Mouse (Mus musculus) kidney, embryonic 16.5 days (tissue): ENCODE measurements around the gene Il22ra1. TPM values are rescaled to one million over a fixed set of nuclear protein-coding genes. Genes with fewer than 3 reads are reported as not detected.

Experiments
- ATAC-seq: fragments of 200-750 bp; cut with Nextera tagmentation; 2 replicates; pipeline ENCODE4 v1.8.0; 2017; ENCODE audit warnings: moderate TSS enrichment; ENCODE audit not compliant: low FRiP score, low TSS enrichment
- H3K27ac ChIP-seq: fragments of 300-500 bp; sonication (generic); 2 replicates; pipeline ENCODE4 v1.5.1; 2014; ENCODE audit warnings: low read length
- H3K27me3 ChIP-seq: fragments of 300-500 bp; sonication (generic); 2 replicates; pipeline ENCODE4 v1.6.1; 2014; ENCODE audit warnings: low read length, control low read depth, mixed read lengths; ENCODE audit not compliant: insufficient read depth
- H3K36me3 ChIP-seq: fragments of 300-500 bp; sonication (generic); 2 replicates; pipeline ENCODE4 v1.6.1; 2014; ENCODE audit warnings: low read length, control low read depth, mixed read lengths; ENCODE audit not compliant: insufficient read depth
- H3K4me1 ChIP-seq: fragments of 300-500 bp; sonication (generic); 2 replicates; pipeline ENCODE4 v1.6.1; 2014; ENCODE audit warnings: low read length, control low read depth, mixed read lengths; ENCODE audit not compliant: insufficient read depth
- H3K4me2 ChIP-seq: fragments of 300-500 bp; sonication (generic); replicated peaks from 2 replicates; pipeline ENCODE4 v1.6.1; 2014; ENCODE audit warnings: low read depth, low read length
- H3K4me3 ChIP-seq: fragments of 300-500 bp; sonication (generic); 2 replicates; pipeline ENCODE4 v1.5.1; 2014; ENCODE audit warnings: mild to moderate bottlenecking, low read length
- H3K9ac ChIP-seq: fragments of 300-500 bp; sonication (generic); replicated peaks from 2 replicates; pipeline ENCODE4 v1.6.1; 2014; ENCODE audit warnings: low read length
- H3K9me3 ChIP-seq: fragments of 300-500 bp; sonication (generic); 2 replicates; pipeline ENCODE4 v1.6.1; 2016; ENCODE audit warnings: low read length, control low read depth
- WGBS: fragments of 180-500 bp; shearing (Covaris S2); extraction: QIAGEN DNeasy Blood & Tissue Kit; methylation state at CpG from one replicate; pipeline ENCODE4 v1.1.7; 2014; 5-methylcytosine and 5-hydroxymethylcytosine counted together
- polyA plus RNA-seq: library from polyadenylated mRNA; unstranded; fragments of >200 nt; fragmentation: Nextera tagmentation; extraction: Ambion mirVana; gene quantifications from 2 replicates; pipeline ENCODE4 v1.2.1, GENCODE M21; 2015

Il22ra1 gene
- polyA plus RNA-seq, 1 experiment from 2014 or later = 0.11 TPM

DNA sequence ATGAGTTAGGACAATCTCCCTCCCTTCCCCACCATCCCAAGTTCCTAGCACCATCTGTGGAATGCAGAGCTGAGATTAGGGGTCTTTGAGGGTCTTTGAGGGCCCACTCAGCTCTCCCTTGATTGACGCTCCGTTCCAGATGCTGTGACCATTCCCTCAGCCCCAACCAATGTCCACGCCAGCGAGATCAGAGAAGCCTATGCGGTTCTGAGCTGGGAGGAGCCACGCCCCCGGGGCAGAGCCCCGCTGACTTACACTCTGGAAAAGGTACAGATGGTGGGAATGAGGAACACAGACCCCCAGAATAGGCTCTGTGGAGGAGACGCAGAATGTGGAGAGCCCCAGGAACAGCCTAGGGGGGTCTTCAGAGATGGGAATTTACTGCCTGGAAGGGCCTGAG is 51.7 kb downstream of the Il22ra1 start:
- no peaks in the 10 kb centered on the region for H3K36me3 ChIP-seq
- no peak overlapping the region for H3K4me2 ChIP-seq
- peaks cover 8% of the 10 kb centered on the region; the same call in 1 of the 2 replicates for H3K4me1 ChIP-seq
- no peak for ATAC-seq
- no peak overlapping the region for H3K27ac ChIP-seq
- no peak overlapping the region for H3K4me3 ChIP-seq
- no peaks in the 10 kb centered on the region for H3K9me3 ChIP-seq
- 63% methylated on average over 9 of the region's 9 CpGs for WGBS
- no peak overlapping the region for H3K9ac ChIP-seq
- H3K27me3 ChIP-seq = no peaks in the 10 kb centered on the region

DNA sequence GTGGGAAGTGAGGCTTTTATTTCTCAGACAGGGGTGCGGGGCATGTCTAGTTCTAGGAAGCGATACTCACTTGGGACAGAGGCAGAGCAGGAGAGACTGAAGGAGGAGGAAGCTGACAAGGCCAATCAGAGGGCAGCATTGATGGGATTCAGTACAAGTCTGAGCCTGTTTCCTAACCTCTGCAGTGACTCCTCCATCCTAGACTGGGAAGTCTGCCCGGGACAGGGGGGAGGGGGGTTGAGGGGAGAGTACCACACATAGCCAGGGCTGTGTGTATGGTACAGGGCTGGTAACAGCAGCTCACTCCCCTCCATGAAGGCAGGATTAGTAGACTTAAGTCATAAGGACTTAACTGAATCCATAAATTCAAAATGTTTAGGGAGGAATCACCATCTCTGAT is 52.3 kb downstream of the Il22ra1 start:
- Histone ChIP-seq H3K27ac (no peak overlapping the region), H3K4me2 (no peak overlapping the region), H3K9me3 (no peaks in the 10 kb centered on the region), H3K4me1 (peaks cover 8% of the 10 kb centered on the region; the same call in 1 of the 2 replicates), H3K27me3 (no peaks in the 10 kb centered on the region), H3K4me3 (no peak overlapping the region), H3K9ac (no peak overlapping the region), H3K36me3 (no peaks in the 10 kb centered on the region)
- WGBS = 57% methylated on average over 3 of the region's 3 CpGs
- ATAC-seq = 0 out of 2 replicates have a peak, but pooled peaks have one; percentile 54

DNA sequence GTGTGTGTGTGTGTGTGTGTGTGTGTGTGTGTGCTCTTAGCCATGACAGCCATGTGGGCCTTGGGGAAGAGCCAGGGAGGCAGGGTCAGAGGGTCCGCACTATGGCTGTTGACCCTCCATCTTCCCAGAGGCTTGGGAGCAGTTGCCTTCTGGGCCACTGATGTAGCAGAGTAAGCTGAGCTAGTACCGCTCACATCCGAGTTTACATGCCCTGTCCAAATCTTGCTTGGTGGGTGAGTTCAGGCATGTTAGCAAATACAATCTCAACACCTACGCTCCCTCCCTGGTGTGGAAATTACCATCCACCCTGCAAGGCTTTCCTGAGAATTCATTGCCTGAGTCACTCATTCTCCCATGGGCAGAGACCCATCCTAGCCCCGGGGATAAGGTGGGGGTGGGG is 53.3 kb downstream of the Il22ra1 start:
- 88% methylated on average over 5 of the region's 5 CpGs for WGBS
- H3K4me1 ChIP-seq = peaks cover 8% of the 10 kb centered on the region; the same call in 1 of the 2 replicates
- H3K36me3 ChIP-seq = no peaks in the 10 kb centered on the region

DNA sequence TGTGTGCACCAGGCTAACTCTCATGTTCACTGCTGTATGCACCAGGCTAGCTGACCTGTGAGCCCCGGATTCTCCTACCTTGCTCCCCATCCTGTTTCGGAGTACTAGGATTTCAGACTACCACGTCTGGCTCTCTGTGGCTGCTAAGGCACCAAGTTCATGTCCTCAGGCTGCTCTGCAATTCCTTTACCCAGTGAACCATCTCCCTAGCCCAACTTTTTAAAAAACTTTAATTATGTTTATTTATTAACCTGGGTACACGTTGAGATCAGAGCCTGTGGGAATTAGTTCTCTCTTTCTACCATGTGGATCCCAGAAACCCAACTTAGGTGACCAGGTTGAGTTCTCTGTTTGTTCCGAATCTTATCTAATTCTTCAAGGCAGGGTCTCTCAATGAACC is 58.6 kb downstream of the Il22ra1 start:
- Histone ChIP-seq H3K4me1 (peaks cover 9% of the 10 kb centered on the region), H3K27me3 (no peaks in the 10 kb centered on the region), H3K9me3 (no peaks in the 10 kb centered on the region), H3K4me3 (no peak overlapping the region), H3K4me2 (no peak overlapping the region), H3K36me3 (no peaks in the 10 kb centered on the region), H3K27ac (no peak overlapping the region; the same call in 1 of the 2 replicates), H3K9ac (no peak overlapping the region)
- WGBS = 68% methylated on average over 5 of the region's 5 CpGs
- peak; percentile 68; the same call in 1 of the 2 replicates for ATAC-seq

More for the DNA sequence above, 53.3 kb downstream of the Il22ra1 start:
- Histone ChIP-seq H3K4me3 (no peak overlapping the region), H3K4me2 (no peak overlapping the region), H3K27ac (no peak overlapping the region), H3K27me3 (no peaks in the 10 kb centered on the region), H3K9ac (no peak overlapping the region), H3K9me3 (no peaks in the 10 kb centered on the region)
- ATAC-seq = no peak

DNA sequence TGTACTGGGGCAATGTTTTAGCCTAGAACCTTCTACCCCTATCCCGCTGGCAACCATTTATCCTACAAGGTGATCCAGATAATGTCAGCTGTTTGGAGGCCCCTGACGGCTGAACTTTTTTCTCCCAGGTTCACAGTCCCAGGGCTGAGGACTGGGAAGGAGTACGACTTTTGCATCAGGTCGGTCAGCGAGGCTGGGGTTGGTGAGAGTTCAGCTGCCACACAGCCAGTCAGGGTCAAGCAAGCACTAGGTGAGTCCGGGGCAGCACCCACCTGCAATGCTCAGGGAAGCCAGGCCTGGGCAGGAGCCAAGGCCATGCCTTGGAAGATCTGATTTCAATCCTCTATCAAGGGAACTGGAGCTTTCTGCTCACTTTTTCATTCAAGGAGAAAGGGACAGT is 59.3 kb downstream of the Il22ra1 start:
- Histone ChIP-seq H3K4me1 (peaks cover 9% of the 10 kb centered on the region), H3K9me3 (no peaks in the 10 kb centered on the region), H3K36me3 (no peaks in the 10 kb centered on the region), H3K4me3 (no peak overlapping the region), H3K9ac (no peak overlapping the region), H3K27ac (peak overlapping the region; percentile 43), H3K27me3 (no peaks in the 10 kb centered on the region), H3K4me2 (no peak overlapping the region)
- ATAC-seq = 0 out of 2 replicates have a peak, but pooled peaks have one; percentile 47
- WGBS = 77% methylated on average over 6 of the region's 6 CpGs

DNA sequence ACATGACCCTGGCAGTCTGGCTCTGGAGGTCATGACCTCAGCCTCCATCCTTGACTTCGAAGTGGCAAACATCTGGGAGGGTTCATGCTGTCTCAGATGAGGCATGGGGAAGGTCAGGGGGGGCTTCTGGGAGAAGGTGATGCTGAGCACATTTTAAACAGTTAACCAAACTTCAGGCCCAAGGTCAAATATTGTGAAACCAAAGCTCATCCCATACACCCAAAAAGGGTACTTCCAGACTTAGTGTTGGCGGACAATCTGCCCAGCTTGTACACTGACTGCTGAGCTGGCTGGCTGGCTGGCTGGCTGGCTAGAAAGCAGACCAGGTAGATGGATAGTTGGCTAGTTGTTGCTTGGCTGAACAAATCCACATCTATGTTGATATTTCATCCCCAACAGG is 61.2 kb downstream of the Il22ra1 start:
- no peak overlapping the region for H3K27ac ChIP-seq
- H3K4me1 ChIP-seq = peaks cover 9% of the 10 kb centered on the region
- H3K4me3 ChIP-seq = no peak overlapping the region
- H3K36me3 ChIP-seq = no peaks in the 10 kb centered on the region
- no peak overlapping the region for H3K4me2 ChIP-seq
- 74% methylated on average over 2 of the region's 2 CpGs for WGBS
- no peaks in the 10 kb centered on the region for H3K27me3 ChIP-seq
- H3K9me3 ChIP-seq = no peaks in the 10 kb centered on the region
- no peak overlapping the region for H3K9ac ChIP-seq
- ATAC-seq = no peak

DNA sequence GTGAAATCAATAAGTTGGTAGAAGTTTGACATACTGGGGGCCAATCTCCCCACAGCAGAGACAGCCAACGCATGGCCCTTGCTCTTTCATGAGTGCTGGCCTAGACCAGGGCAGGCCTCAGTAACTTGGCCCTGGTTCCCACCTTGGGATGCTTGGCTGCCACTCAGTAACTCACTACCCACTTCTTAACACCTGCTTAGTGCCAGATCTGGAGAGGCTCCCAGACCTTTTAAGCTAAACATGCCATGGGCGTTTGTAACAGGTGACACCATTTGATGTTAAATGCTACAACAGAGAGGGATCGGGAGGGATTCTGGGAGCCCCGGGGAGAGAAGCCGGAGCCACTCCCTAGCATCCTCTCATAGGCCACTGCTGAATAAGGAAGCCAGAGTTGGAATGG is 64.8 kb downstream of the Il22ra1 start:
- H3K27me3 ChIP-seq = no peaks in the 10 kb centered on the region
- ATAC-seq = no peak
- no peak overlapping the region for H3K9ac ChIP-seq
- WGBS = 93% methylated on average over 5 of the region's 5 CpGs
- no peak overlapping the region for H3K27ac ChIP-seq
- no peak overlapping the region for H3K4me2 ChIP-seq
- H3K4me3 ChIP-seq = no peak overlapping the region
- H3K36me3 ChIP-seq = no peaks in the 10 kb centered on the region
- H3K9me3 ChIP-seq = no peaks in the 10 kb centered on the region
- 0 out of 2 replicates have a peak, but pooled peaks cover under 1% of the 10 kb centered on the region for H3K4me1 ChIP-seq

DNA sequence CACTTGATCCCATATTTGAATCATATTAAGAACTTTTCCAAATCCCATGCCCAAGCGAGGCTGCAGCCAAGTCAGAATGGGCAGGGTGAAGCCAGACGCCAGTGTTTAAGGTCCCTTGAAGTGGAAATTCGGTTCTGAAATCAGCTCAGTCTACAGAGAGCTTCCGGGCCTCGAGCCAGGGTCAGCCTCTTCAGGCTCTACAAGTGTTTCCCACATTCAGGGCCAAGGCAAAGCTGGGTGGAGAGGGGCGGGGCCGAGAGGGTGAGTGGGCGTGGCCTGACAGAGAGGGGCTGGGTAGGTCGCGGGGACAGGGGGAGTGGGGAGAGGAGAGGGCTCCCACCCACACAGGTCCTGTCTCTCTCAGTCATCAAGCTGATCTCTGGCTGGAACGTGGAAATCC is 70.0 kb downstream of the Il22ra1 start:
- ATAC-seq = no peak
- no peak overlapping the region for H3K4me3 ChIP-seq
- 26% methylated on average over 11 of the region's 11 CpGs for WGBS
- no peak overlapping the region for H3K27ac ChIP-seq
- 0 out of 2 replicates have a peak, but pooled peaks cover 4% of the 10 kb centered on the region for H3K4me1 ChIP-seq
- H3K4me2 ChIP-seq = no peak overlapping the region
- no peaks in the 10 kb centered on the region for H3K9me3 ChIP-seq
- no peak overlapping the region for H3K9ac ChIP-seq
- H3K27me3 ChIP-seq = no peaks in the 10 kb centered on the region
- H3K36me3 ChIP-seq = no peaks in the 10 kb centered on the region

DNA sequence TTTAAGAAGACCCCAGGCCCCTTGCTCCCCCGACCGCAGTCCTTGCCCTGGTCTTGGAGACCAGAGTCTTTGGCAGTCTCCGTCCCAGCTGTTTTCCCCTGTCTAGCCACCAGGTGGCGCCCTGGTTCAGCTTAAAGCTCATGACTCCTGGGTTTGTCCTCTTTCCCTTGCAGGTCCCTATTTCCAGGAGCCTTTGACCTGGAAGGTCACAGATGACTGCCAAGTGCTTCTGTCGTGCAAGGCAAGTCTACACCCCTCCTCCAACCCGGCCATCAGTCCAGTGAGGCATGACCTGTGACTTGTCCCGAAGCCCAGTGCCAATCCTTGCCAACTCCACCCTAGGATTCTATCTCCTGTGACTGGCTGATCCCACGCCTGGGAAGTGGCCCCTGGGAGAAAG is 73.6 kb downstream of the Il22ra1 start:
- WGBS = 14% methylated on average over 8 of the region's 8 CpGs
- 0 out of 2 replicates have a peak, but pooled peaks cover 4% of the 10 kb centered on the region for H3K4me1 ChIP-seq
- H3K4me2 ChIP-seq = no peak overlapping the region
- H3K36me3 ChIP-seq = no peaks in the 10 kb centered on the region
- no peak overlapping the region for H3K27ac ChIP-seq
- peak; percentile 80 for ATAC-seq
- H3K27me3 ChIP-seq = no peaks in the 10 kb centered on the region
- H3K9ac ChIP-seq = no peak overlapping the region
- 0 out of 2 replicates have a peak, but pooled peaks cover 4% of the 10 kb centered on the region for H3K9me3 ChIP-seq
- H3K4me3 ChIP-seq = no peak overlapping the region
